Mouse (Mus musculus) olfactory bulb, adult 2 months (tissue): Measurements from ENCODE around the gene Erc2.

Source experiments
- CTCF ChIP-seq: fragments of 200-500 bp; IDR thresholded peaks from 2 replicates; pipeline ENCODE4 v1.5.1; 2012; ENCODE audit warnings: low read depth, mild to moderate bottlenecking, low read length, moderate library complexity; ENCODE audit not compliant: insufficient read depth
- POLR2A ChIP-seq: fragments of 200-500 bp; IDR thresholded peaks from 2 replicates; pipeline ENCODE4 v1.6.1; 2012; ENCODE audit warnings: mild to moderate bottlenecking, low read depth, low read length, moderate library complexity; ENCODE audit not compliant: insufficient read depth

GRCm38 (mm10) chr14:28295145-28295544, 672.9 kb downstream of the Erc2 start:
- TF ChIP-seq CTCF = no peak
- TF ChIP-seq POLR2A = no peak
